Mouse (Mus musculus): ENCODE measurements around the gene Nutf2-ps1.

DNA sequence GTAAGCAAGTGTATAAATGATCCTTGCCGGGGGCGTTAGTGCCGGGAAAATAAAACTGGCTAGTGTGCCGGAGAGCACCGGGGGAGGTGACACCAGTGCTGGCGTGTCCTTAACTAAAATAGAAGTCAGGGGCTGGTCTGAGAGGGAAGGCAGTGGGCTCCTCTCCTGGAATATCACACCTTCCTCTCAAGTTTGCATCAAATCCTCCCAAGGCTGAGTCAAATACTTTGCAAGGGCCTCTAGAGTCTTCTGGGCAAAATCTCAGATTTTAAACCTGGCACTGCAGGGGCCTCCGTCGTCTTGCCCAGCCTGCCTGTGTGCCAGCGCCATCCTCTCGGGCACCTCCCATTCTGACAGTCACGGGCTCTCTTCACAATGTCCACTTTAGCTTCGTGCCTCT lies 37.9 kb downstream of the Nutf2-ps1 start:
- TF ChIP-seq CTCF (IDR thresholded peaks at IDR 0.05; ENCODE audit: low read depth) (no peak), EP300 (IDR thresholded peaks at IDR 0.05; ENCODE audit: low read depth) (no peak)
